Mouse (Mus musculus): ENCODE results near the gene Gm10392. TPM values are rescaled to one million over a fixed set of nuclear protein-coding genes. Genes with fewer than 3 reads are reported as not detected.

Gm10392 gene
- total RNA-seq, 2 experiments from 2014 or later = not detected

DNA sequence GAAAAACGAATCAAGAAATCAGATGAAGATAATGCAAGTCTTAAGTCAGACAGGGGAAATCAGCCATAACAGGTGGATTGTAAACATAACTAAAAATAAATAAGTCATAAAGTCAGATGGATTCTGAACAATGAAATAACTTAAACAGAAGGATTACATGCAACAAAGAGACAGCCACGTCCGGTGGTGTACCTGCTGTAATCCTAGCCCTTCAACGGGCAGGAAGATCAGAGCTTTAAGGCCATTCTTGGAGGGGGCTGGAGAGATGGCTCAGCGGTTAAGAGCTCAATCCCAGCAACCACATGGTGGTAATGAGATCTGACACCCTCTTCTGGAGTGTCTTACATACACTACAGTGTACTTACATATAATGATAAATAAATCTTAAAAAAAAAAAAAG, 7.7 kb downstream of the Gm10392 start:
- intact Hi-C loops (cut with DNase I) = loop anchor here (10.0 kb wide), 1 partner anchor 93 kb away; the partner anchor contains the start of gene Taok1
- no peak for DNase-seq (ENCODE audit: low spot score)

DNA sequence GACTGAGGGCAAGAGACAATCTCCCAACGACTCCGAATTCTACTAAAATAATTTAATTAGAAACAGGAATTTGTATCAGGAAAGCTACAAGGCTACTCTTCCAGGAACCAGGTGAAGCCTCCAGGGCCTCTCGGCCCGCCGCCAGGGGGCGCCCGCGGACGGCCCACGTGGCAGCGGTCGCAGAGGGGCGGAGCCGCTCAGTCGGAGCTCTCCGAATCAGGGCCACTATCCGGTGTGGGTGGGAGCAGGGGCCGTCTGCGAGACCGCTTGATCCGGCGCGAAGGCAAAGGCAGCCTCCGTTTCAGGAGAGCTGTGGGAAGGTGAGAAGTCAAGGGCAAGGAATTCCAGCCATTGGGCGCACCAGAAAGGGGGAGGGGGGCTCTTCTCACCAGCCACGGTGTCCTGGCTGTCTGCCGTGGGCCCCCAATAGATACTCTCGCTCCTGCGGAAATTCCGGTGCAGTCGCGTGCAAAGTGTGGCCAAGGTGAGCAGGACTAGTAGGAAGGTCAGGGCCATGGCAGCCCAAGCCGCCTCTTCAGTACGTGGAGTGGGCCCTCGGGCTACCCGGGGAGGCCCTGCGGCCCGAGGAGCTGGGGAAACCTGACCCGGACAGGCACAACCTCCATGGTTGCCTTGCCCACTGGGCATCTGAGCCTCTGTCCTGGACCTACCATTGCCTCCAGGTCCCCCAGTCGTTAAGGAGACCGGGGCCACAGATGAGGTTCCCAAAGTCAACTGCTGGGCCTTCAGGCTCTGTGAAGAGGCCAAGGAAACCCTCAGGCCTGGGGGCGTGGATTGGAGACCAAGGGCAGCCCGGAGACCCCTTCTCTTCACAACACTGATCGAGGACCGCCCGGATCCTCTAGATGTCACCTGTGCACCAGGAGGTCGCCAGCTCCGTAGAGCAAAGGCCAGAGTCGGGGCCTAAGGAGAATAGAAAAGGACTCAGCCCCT, 10.7 kb downstream of the Gm10392 start:
- intact Hi-C loops (cut with DNase I) = loop anchor here (5.0 kb wide), 1 partner anchor 119 kb away; no protein-coding TSS in a partner anchor
- peak; percentile 67 for DNase-seq (ENCODE audit: low spot score)

DNA sequence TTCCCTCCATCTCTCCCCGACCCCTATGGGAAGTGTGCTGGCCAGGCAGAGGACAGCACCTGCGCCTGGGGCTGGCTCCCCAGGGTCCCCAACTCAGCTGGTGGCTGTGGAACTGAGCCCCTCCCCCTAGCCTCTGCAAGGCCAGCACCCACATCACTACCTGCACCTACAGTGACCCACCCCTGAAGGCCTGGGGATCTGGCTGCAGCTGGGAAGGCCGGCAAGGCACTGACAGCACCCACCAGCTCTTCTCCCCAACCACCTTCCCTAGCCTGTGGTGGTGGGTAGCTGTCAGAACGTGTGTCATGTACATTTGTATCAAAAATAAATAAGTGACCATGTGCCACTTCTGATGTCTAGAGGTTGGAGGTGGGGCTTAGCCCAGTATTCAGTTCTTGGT, 11.6 kb downstream of the Gm10392 start:
- intact Hi-C loops (cut with DNase I) = loop anchor here (5.0 kb wide), 1 partner anchor 120 kb away; no protein-coding TSS in a partner anchor
- no peak for DNase-seq (ENCODE audit: low spot score)

DNA sequence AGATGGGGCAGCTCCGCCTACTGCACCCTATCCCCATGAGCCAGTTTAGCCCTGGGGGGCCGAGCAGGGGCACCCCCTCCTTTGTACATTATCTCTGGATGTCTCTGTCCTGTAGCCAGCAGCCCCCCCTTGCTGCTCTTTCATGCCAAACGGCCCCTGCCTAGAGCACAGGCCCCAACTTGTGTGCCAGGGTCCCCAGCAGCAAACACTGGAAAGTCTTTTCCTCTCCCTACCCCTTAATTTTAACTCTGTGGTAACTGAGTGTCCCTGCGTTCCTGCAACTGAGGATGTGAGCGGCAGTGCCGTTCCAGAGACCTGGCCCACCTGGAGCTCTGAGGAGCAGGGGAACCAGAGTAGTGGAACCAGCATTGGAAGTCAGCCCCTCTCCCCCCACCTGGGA, 12.1 kb downstream of the Gm10392 start:
- peak; percentile 2 for DNase-seq (ENCODE audit: low spot score)
- intact Hi-C loops (cut with DNase I) = loop anchor here (5.0 kb wide), 1 partner anchor 120 kb away; no protein-coding TSS in a partner anchor

DNA sequence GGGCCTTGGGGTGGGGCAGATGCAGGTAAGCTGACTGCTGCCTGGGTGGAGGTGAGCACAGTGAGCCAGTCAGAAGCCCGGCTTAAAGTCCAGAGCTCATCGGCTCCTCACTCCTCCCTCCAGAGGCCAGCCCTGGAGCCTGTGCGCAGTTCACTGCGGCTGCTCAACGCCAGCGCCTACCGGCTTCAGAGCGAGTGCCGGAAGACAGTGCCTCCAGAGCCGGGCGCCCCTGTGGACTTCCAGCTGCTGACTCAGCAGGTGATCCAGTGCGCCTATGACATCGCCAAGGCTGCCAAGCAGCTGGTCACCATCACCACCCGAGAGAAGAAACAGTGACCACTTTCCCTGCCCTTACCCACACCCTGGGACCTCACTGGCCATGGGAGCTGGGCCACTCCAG, 12.7 kb downstream of the Gm10392 start:
- peak; percentile 2 for DNase-seq (ENCODE audit: low spot score)
- intact Hi-C loops (cut with DNase I) = loop anchor here (5.0 kb wide), 1 partner anchor 121 kb away; no protein-coding TSS in a partner anchor

DNA sequence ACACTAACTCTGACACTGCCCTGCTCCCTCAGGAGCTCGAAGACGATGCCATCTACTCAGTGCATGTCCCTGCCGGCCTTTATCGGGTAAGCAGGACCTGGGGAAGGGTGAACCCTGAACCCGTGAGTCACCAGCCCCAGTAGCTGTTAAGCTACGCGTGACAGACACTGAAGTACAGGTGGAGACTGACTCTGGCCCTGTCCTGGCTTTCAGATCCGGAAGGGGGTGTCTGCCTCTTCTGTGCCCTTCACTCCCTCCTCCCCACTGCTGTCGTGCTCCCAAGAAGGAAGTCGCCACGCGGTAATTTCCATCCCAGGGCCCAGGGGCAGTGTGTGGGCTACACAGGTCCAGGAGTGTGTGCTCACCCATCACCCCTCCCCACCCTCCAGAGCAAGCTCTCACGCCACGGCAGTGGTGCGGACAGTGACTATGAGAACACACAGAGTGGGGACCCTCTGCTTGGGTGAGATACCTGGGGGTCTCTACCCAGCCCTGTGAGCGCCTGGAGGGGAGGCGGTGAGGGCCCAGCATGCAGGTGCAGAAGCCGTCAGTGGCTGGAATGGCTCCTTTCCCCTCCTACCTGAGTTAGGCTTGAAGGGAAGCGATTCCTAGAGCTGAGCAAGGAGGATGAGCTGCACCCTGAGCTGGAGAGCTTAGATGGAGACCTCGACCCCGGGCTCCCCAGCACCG, 13.6 kb downstream of the Gm10392 start:
- intact Hi-C loops (cut with DNase I) = loop anchor here (5.0 kb wide), 1 partner anchor 122 kb away; no protein-coding TSS in a partner anchor
- no peak for DNase-seq (ENCODE audit: low spot score)

DNA sequence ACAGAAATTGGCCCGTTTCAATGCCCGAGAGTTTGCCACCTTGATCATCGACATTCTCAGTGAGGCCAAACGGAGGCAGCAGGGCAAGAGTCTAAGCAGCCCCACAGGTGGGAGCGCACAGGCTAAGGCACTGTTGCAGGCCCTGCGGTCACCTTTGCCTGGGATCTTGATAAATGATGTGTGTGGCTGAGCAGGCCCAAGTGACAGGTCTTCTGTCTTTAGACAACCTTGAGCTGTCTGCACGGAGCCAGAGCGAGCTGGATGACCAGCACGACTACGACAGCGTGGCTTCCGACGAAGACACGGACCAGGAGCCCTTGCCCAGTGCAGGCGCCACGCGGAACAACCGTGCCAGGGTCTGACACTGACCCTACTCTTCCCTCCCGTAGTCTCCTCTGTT, 14.6 kb downstream of the Gm10392 start:
- no peak for DNase-seq (ENCODE audit: low spot score)
- intact Hi-C loops (cut with DNase I) = no loop called here

DNA sequence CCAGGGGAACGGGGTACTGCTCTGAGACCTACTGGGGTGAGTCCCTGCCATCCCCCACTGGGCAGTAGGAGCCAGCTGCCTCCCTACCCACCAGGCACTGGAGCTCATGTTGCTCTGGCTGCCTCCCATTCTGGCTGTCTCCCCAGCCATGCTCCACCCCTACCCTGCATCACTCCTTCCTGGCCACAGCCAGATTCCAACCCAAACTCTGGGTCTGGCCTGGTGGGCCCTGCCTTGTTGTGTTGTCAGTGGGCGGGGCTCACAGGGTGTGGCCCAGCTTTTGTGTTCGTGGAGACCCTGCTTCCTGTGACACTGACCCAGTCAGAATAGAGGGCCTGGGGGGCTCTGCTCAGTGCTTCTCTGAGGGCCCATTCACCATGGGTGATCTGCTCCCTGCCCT, 15.5 kb downstream of the Gm10392 start:
- DNase-seq (ENCODE audit: low spot score) = peak; percentile 54
- intact Hi-C loops (cut with DNase I) = no loop called here

DNA sequence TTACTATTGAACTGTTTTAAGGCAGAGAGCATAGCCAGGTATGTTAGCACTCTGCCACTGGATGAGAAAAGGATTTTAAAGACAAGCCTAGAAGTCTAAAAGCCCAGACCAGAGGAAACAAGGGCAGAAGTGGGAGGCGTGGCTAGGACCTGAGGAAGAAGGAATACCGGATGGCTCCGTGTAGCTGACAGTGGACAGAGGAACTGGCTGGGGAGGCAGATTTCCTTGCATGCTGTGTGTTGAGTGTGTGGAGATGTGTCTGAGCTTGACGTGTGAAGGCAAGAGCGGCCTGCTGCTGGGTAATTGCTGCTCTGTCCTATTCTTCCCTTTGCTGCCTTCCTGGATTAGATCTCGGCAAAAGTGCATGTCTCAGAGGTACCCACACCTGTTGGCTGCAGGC, 16.5 kb downstream of the Gm10392 start:
- no peak for DNase-seq (ENCODE audit: low spot score)

DNA sequence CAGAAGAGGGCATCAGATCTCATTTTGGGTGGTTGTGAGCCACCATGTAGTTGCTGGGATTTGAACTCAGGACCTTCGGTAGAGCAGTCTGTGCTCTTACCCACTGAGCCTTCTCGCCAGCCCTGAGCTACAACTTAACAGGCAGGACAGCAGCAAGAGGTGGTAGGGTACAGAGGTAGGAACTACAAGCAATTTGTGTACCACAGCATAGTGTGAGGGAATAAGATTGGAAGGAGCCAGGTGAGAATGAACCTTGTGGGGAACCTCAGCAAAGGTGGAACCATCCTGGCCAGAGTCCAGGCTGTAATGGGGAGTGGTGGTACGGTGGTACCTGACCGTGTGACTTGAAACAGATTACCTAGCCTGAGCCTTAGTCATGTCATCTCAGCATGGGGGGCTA, 17.0 kb downstream of the Gm10392 start:
- intact Hi-C loops (cut with DNase I) = loop anchor here (1.0 to 2.0 kb wide), 2 partner anchors 11 to 185 kb away; no protein-coding TSS in a partner anchor
- no peak for DNase-seq (ENCODE audit: low spot score)

More for the DNA sequence above, 16.5 kb downstream of the Gm10392 start:
- intact Hi-C loops (cut with DNase I) = no loop called here

DNA sequence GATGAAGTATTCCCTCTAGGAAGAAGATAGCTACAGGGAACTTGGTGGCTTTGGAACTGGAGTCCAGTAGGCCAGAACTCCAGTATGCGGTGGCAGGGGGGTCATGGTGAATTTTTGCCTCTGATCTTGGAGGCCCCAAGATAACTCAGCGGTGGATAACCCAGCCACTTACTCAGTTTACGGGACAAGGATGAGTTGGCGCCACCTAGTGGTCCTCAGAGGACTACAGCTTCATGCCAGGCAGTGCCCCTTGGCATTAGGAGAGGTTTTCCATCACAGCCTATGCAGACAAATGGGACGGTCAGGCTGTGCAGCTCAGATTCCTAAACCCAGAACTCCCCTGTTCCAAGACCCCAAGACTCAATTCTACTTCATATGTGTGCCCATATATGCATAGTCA, 17.6 kb downstream of the Gm10392 start:
- intact Hi-C loops (cut with DNase I) = loop anchor here (1.0 to 2.0 kb wide), 2 partner anchors 10 to 185 kb away; no protein-coding TSS in a partner anchor
- DNase-seq (ENCODE audit: low spot score) = no peak

DNA sequence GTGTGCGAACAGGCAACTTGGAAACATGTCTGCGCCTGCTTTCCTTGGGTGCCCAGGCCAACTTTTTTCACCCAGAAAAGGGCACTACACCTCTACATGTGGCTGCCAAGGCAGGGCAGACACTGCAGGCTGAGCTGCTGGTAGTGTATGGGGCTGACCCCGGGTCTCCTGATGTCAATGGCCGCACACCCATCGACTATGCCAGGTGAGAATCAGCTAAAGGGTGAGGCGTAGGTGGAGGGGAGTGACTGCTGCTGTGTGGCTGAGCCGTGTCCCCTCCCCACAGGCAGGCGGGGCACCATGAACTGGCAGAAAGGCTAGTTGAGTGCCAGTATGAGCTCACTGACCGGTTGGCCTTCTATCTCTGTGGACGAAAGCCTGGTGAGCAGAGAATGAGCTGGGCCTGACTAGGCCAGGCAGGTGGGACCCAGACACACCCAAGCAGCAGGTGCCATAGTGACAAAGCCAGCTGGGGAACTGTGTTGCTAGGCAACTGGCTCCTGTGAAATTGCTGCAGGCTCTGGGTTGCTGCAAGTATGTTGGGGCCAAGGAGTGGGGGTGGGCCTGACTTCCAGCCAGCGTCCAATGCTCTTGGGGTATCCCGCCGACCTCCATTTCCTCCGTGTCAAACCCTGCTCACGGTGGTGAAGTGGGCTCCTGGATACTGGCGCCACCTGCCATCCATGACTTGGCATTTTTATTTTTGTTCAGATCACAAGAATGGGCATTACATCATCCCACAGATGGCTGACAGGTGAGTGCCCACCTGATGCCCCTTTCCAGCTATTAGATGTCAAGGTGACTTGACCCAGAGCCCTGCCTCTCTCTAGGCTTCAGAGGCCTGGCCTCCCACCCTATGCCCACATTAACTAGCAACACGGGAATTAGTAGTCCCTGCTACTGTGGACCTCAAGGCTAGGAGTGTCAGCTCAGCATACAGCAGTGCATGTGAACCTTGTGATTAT, 18.4 kb downstream of the Gm10392 start:
- DNase-seq (ENCODE audit: low spot score) = no peak

DNA sequence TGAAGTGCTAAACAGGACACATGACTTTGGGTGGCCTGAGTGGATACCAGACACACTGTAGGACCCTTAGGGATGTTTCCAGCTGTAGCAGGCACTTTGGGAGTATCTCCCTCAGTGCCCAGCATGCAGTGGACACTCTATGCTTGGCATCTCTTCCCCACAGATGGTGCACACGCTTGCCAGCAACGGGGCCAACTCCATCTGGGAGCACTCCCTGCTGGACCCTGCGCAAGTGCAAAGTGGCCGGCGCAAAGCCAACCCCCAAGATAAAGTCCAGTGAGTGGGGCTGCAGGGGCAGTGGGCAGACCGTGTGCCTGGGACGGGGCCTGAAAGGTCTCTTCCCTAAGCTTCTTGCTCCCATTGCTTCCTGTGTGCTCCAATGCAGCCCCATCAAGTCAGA, 19.6 kb downstream of the Gm10392 start:
- intact Hi-C loops (cut with DNase I) = no loop called here
- DNase-seq (ENCODE audit: low spot score) = no peak

More for the DNA sequence above, 18.4 kb downstream of the Gm10392 start:
- intact Hi-C loops (cut with DNase I) = loop anchor here (1.0 to 2.0 kb wide), 2 partner anchors 9 to 184 kb away; no protein-coding TSS in a partner anchor

DNA sequence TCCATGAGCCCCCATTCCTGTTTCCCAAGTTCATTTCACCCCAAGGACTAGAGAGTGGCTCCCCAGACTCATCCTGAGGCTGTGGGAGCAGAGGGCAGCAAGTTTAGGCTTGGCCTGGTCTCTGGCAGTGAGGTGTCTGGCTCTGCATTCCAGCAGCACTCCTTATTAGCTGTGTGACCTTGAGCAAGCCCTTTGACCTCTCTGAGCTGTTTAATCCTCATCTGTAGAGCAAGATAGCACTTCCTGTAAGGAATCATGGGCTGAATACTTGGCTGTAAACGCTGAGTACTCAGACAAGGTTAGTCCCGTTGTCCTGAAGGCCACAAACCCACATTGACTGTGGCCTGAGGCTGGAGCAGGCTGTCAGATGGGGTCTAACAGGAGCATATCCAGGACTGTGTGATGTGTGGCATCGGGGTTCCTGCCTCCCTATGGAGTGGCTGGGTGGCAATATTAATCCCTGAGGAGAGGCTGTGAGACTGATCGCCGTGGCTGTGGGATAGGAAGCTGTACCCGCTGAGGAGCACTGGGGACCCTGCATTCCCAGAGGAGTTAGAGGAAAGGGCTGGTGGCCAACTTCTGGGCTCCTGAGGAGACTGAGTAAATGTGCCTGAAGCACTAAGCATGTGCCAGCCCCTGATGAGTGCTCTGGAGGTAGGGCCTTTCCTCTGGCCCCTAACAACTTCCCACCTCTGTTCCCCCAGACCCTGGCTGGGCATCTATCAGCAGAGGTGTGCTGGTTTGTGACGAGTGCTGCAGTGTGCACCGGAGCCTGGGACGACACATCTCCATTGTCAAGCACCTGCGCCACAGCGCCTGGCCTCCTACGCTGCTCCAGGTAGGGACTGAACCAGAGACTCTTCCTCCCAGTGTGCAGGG, 20.5 kb downstream of the Gm10392 start:
- intact Hi-C loops (cut with DNase I) = no loop called here
- DNase-seq (ENCODE audit: low spot score) = no peak

DNA sequence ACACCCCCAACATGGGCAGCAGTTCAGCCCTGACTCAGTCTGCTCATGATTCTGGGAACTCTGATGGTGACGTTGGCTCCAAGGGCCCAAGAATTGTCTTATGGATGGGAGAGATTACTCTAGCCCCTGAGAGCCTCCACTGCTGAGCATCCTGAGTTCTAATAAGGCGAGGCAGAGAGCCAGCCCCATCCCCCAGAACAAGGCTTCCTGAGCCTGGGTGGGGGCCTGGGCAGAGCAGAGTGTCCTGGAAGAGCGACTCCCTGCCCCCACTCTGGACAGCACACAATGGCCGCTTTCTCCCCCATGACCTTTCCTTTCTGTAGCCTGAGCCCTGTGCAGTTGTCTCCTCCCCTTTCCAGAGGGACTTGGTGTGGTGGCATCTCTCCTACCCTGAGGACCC, 21.1 kb downstream of the Gm10392 start:
- DNase-seq (ENCODE audit: low spot score) = no peak
- intact Hi-C loops (cut with DNase I) = no loop called here

DNA sequence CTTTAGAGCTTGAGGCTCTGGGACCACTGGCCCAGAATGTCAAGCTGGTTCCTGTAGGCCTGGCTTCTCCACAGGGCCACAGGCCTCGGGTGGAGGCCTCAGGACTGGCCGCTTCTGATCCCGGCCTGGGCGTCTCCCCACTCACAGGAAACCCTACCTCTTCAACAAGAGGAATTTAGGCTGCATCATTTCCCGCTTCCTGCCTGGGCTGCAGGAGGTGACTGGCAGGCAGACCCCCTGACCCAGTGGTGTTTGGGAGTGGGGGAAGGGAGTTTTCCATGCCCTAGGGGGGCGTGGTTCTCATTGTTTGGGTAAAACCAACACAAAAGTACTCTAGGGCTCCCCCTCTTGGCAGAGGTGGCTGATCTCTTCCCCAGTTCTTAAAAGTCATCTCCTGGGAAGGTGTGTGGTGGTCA, 21.6 kb downstream of the Gm10392 start:
- DNase-seq (ENCODE audit: low spot score) = peak; percentile 80
- intact Hi-C loops (cut with DNase I) = no loop called here

DNA sequence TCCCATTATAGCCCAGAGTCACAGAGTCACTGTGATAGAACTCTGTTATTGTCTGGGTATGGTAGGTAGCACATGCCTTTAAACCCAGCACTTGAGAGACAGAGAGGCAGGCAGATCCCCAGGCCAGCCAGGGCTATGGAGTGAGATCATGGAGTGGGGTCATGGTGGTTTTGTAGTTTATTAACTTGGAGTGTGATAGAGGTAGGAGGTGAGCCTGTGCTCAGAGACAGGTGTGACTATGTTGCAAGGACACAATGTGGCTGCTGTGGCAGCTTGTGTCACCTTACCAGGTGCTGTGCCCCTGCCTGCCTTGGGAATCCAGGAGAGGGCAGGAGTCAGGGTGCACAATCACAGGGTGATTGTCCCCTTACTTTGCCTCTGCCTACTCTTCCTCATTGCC, 23.5 kb downstream of the Gm10392 start:
- intact Hi-C loops (cut with DNase I) = no loop called here
- no peak for DNase-seq (ENCODE audit: low spot score)

DNA sequence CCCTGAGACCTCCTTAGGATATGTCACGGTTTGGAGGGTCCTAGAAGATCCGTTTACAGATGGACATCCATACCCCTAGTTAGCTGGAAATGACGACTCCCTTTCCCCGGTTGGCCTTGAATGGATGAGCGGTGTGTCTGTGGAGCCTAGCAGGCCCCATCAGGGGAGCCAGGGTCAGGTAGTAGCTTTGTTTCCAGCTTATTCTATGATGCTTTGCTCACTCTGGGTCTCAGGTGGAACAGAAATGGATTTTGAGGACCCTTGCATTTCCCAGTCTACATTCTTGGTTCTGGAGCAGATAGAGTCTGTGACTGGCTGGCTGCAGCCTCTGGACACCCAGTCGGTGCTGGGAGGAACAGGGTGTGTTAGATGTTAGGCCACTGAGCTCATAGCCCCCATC, 24.2 kb downstream of the Gm10392 start:
- no peak for DNase-seq (ENCODE audit: low spot score)
- intact Hi-C loops (cut with DNase I) = no loop called here

DNA sequence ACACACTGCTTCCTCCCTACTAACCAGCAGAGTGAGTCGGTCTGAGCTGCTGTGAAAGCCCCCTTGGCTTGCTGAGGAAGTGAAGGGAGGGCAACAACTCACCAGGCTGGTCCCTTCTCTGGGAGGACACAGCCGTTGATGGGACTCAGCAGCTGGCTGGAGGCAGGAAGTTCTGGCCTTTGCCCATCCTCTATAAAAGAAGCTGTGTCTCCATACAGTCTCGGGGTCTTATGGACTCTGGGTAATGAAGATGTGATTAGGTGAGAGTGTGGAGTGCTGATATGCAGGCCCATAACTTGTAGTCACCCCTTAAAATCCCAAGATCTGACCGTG, 24.7 kb downstream of the Gm10392 start:
- intact Hi-C loops (cut with DNase I) = no loop called here

More for the DNA sequence above, 24.7 kb downstream of the Gm10392 start:
- DNase-seq (ENCODE audit: low spot score) = no peak

All from heart, postnatal 25 days (tissue).